9 mouse cellular contexts compared by ENCODE assay signal in genomic region chr10:19794996-19795395, GRCm38 (mm10). TPM values are rescaled to one million over a fixed set of nuclear protein-coding genes. Genes with fewer than 3 reads are reported as not detected.
DNase-seq lines count a peak whose midpoint lies in the region.
"Had no signal": no experiment of that assay in that cellular context is flagged by ENCODE, and none has a peak within 500 bp of the region (broad histone marks: within the 10 kb centered on the region; RNA-seq: fewer than 3 reads in every experiment).

No protein-coding gene starts in this region.

- peak; percentile 44 for DNase-seq in adrenal gland, adult 8-10 months
- no peak for DNase-seq in adrenal gland, postnatal 4 days (ENCODE audit: low spot score in 2 of 2)
- peak; percentile 19 for DNase-seq in layer of hippocampus, adult 11-12 months (ENCODE audit: low spot score)
- no peak for DNase-seq in layer of hippocampus, adult 9-10 months (ENCODE audit: low spot score)
- DNase-seq in cerebellum, adult 11-12 months: peak; percentile 21
- DNase-seq in fat pad, adult 2 months (ENCODE audit: extremely low read depth, low read depth, low spot score): peak; percentile 8
- no peak for DNase-seq in embryo, embryonic 10 days (ENCODE audit: low spot score)
- DNase-seq in lung, postnatal 10 days: no peak
- DNase-seq: gastrocnemius, postnatal 14 days had no signal

RNA-seq across cellular contexts. Expression of gene Slc35d3, which starts 56.3 kb away (rescaled TPM):
- total RNA-seq in adrenal gland, adult 8-10 months (2022): 10 to 100 TPM; 11.8 to 26.2 (median 20.2) TPM
- total RNA-seq in adrenal gland, postnatal 4 days (2021): 10 to 100 TPM; 21.2 to 21.6 TPM
- total RNA-seq: gastrocnemius, postnatal 14 days had no signal

Comparison
In these comparisons a context has a peak if more than half of its experiments do, and no peak if none do; other contexts are left out.
1. DNase-seq: peak in adrenal gland, adult 8-10 months (single experiment), layer of hippocampus, adult 11-12 months (single experiment), cerebellum, adult 11-12 months (single experiment) and fat pad, adult 2 months (single experiment); none in adrenal gland, postnatal 4 days (0 of 2), layer of hippocampus, adult 9-10 months (single experiment), embryo, embryonic 10 days (single experiment) and lung, postnatal 10 days (single experiment).